Mouse (Mus musculus) liver, adult 2 months (tissue): Measurements from ENCODE around the gene Tax1bp3. TPM values are rescaled to one million over a fixed set of nuclear protein-coding genes. Genes with fewer than 3 reads are reported as not detected.

Source experiments
- DNase-seq: peaks from one replicate; pipeline ENCODE4 v3.0.0-alpha.2; 2011; ENCODE audit warnings: low read depth, low spot score; ENCODE audit errors: extremely low read depth
- H3K27ac ChIP-seq: fragments of 200-500 bp; replicated peaks from 2 replicates; pipeline ENCODE4 v1.5.1; 2012; ENCODE audit warnings: low read depth, mild to moderate bottlenecking, control low read depth, inconsistent platforms, low read length; ENCODE audit not compliant: insufficient read depth
- H3K27me3 ChIP-seq: fragments of 200-500 bp; 2 replicates; pipeline ENCODE4 v1.6.1; 2012; ENCODE audit warnings: mild to moderate bottlenecking, moderate library complexity, low read length, inconsistent platforms; ENCODE audit not compliant: control insufficient read depth, insufficient read depth
- H3K36me3 ChIP-seq: fragments of 200-500 bp; 2 replicates; pipeline ENCODE4 v1.6.1; 2012; ENCODE audit warnings: low read length, inconsistent platforms; ENCODE audit not compliant: control insufficient read depth, insufficient read depth
- H3K4me1 ChIP-seq: fragments of 200-500 bp; 2 replicates; pipeline ENCODE4 v1.6.1; 2011; ENCODE audit warnings: low read length; ENCODE audit not compliant: control insufficient read depth, insufficient read depth
- H3K4me3 ChIP-seq: fragments of 200-500 bp; 2 replicates; pipeline ENCODE4 v1.5.1; 2011; ENCODE audit warnings: low read depth, mild to moderate bottlenecking, control low read depth, low read length, moderate library complexity; ENCODE audit not compliant: insufficient read depth
- H3K79me2 ChIP-seq: fragments of 200-500 bp; 2 replicates; pipeline ENCODE4 v1.6.1; 2012; ENCODE audit warnings: inconsistent platforms, mild to moderate bottlenecking, low read length, moderate library complexity; ENCODE audit not compliant: control insufficient read depth, insufficient read depth
- H3K9ac ChIP-seq: fragments of 200-500 bp; 2 replicates; pipeline ENCODE4 v1.6.1; 2012; ENCODE audit warnings: low read depth, mild to moderate bottlenecking, control low read depth, inconsistent platforms, low read length
- CTCF ChIP-seq: fragments of 200-500 bp; IDR thresholded peaks from 2 replicates; pipeline ENCODE4 v1.5.1; 2011; ENCODE audit warnings: low read depth, low read length, control low read depth
- POLR2A ChIP-seq: fragments of 200-500 bp; IDR thresholded peaks from 2 replicates; pipeline ENCODE4 v1.6.1; 2011; ENCODE audit warnings: low read length, control low read depth; ENCODE audit not compliant: insufficient read depth; ENCODE audit errors: extremely low read depth
- WGBS: fragments of 180-500 bp; shearing (Covaris S2); methylation state at CpG from one replicate; pipeline ENCODE4 v1.1.7; 2018; 5-methylcytosine and 5-hydroxymethylcytosine counted together
- polyA plus RNA-seq: library from polyadenylated mRNA; depleted of rRNA; stranded (reverse); fragments of >200 nt; gene quantifications from 2 replicates; pipeline ENCODE4 v1.2.3, GENCODE M21; 2012
- total RNA-seq: library from RNA; depleted of rRNA; stranded (reverse); fragments of >200 nt; gene quantifications from 2 replicates; pipeline ENCODE4 v1.2.3, GENCODE M21; 2014

Tax1bp3 gene
- total and polyA plus RNA-seq, 2 experiments = 11.5 to 19.4 TPM

DNA sequence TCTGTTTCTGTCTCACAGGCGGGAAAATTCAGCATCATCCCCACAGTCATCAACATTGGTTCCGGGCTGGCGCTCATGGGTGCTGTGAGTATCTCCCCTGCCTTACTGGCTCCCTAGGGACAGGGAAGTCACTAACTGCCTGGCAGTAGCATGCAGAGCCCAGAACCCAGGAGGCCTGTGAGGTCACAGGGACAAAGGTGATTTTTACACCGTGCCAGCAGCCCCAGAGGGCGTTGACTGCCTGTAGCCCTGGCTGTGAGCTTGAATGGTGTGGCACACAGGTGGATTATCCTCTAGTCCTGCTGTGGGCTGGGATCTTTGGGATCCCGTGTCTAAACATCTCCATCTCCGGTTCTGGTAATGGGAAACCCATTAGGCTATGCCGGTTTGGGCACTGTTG is 8.8 kb upstream of the Tax1bp3 start:
- no peaks in the 10 kb centered on the region for H3K36me3 ChIP-seq
- H3K27me3 ChIP-seq = no peaks in the 10 kb centered on the region
- H3K79me2 ChIP-seq = no peaks in the 10 kb centered on the region
- H3K9ac ChIP-seq = no peak overlapping the region
- H3K27ac ChIP-seq = 0 out of 2 replicates have a peak overlapping the region, but pooled peaks have one; percentile 1
- no peak for TF ChIP-seq POLR2A
- no peak for TF ChIP-seq CTCF
- no peak overlapping the region for H3K4me3 ChIP-seq
- 52% methylated on average over 8 of the region's 8 CpGs for WGBS
- peaks cover 13% of the 10 kb centered on the region for H3K4me1 ChIP-seq
- DNase-seq = peak; percentile 89

DNA sequence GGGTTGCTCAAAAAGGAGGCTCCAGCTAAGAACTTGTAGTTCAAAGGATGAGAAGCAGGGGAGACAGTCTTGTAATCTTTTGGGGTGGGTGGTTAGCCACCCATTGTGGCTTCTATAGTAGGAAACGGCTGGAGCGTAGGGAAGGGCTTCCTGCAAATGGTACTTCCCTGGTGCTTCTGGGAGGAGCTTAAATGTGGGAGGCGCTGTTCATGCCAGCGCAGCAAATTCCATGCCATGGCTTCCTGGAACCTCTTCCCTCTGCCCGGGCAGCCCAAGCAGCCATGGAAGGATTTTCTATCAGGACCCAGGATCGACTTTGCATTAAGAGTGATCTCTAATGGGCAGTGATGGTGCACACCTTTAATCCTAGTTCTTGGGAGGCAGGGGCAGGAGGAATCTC is 8.3 kb upstream of the Tax1bp3 start:
- Histone ChIP-seq H3K4me1 (peaks cover 13% of the 10 kb centered on the region), H3K36me3 (no peaks in the 10 kb centered on the region), H3K79me2 (no peaks in the 10 kb centered on the region), H3K9ac (no peak overlapping the region), H3K27ac (no peak overlapping the region), H3K4me3 (no peak overlapping the region), H3K27me3 (no peaks in the 10 kb centered on the region)
- DNase-seq = peak; percentile 62
- WGBS = 53% methylated on average over 6 of the region's 6 CpGs
- TF ChIP-seq CTCF (no peak), POLR2A (no peak)

DNA sequence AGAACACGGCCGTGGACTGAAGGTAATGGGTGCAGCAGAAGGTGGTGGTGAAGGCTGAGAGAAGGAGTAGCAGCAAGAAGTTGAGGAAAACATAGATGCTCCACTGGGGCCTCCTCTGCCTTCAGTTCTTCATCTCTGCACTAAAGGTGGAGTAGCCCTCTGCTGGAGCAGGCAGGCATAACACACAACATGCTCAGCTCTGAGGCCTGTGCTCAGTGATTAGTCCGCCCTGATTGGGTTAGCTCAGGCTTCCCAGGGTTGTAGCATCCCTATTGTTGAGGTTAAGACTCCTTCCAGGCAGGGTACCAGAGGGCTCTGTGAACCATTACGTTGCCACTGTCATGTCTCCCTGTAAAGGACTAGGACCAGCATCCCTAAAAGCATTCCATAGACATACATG is 7.7 kb upstream of the Tax1bp3 start:
- Histone ChIP-seq H3K36me3 (no peaks in the 10 kb centered on the region; the same call in 1 of the 2 replicates), H3K9ac (no peak overlapping the region), H3K4me3 (no peak overlapping the region), H3K4me1 (peaks cover 13% of the 10 kb centered on the region), H3K79me2 (no peaks in the 10 kb centered on the region), H3K27me3 (no peaks in the 10 kb centered on the region), H3K27ac (no peak overlapping the region)
- DNase-seq = peak; percentile 57
- 53% methylated on average over 4 of the region's 4 CpGs for WGBS
- TF ChIP-seq CTCF (peak; percentile 79), POLR2A (no peak)

DNA sequence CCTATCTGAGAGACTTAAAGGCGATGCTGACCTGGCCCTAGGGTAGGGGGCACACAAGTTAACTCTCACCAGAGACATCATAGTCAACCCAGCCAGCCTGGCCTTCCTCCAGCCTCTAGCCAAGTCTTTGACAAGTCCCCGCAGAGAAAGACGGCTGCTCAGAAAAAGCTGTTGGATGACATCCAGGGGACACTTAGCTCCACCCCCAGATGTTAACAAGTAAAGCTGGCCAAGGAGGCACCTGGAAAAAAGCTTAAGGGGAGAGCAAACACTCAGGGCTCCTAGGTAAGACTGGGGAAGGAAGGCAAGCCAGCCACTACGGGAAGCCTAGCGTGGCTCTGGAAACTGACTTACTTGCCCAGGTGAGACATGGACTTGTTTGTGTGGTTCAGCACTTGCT is 4.7 kb upstream of the Tax1bp3 start:
- peaks cover 1% of the 10 kb centered on the region; the same call in 1 of the 2 replicates for H3K36me3 ChIP-seq
- DNase-seq = peak; percentile 56
- WGBS = 48% methylated on average over 5 of the region's 5 CpGs
- peaks cover 8% of the 10 kb centered on the region for H3K79me2 ChIP-seq
- H3K27me3 ChIP-seq = no peaks in the 10 kb centered on the region
- H3K9ac ChIP-seq = no peak overlapping the region
- H3K4me1 ChIP-seq = peaks cover 15% of the 10 kb centered on the region
- no peak overlapping the region for H3K4me3 ChIP-seq
- no peak for TF ChIP-seq CTCF
- no peak for TF ChIP-seq POLR2A
- H3K27ac ChIP-seq = no peak overlapping the region

DNA sequence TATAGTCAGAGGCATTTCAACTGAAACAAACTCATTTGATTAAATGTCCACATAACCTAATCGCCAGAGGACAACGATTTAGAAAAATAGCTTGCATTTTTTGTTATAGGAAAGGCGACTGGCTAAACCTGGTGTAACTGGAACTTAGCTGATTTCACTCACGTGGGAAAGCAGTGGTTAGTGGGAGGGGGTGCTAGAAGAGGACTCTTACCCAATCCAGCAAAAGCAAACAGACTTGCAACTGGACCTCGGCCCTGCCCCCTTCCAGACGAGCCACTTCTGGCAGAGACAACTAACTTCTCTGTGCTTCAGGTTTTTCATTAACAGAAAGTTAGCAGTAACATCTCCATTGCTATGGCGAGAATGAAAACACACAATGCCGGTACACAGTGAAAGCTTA is 1.3 kb upstream of the Tax1bp3 start:
- no peaks in the 10 kb centered on the region for H3K27me3 ChIP-seq
- peak overlapping the region; percentile 95 for H3K4me3 ChIP-seq
- TF ChIP-seq POLR2A (no peak), CTCF (no peak)
- H3K27ac ChIP-seq = peak overlapping the region; percentile 95
- peaks cover 8% of the 10 kb centered on the region for H3K79me2 ChIP-seq
- 15% methylated on average over 8 of the region's 8 CpGs for WGBS
- H3K36me3 ChIP-seq = peaks cover 1% of the 10 kb centered on the region; the same call in 1 of the 2 replicates
- no peak overlapping the region for H3K9ac ChIP-seq
- peaks cover 13% of the 10 kb centered on the region for H3K4me1 ChIP-seq
- peak; percentile 98 for DNase-seq

DNA sequence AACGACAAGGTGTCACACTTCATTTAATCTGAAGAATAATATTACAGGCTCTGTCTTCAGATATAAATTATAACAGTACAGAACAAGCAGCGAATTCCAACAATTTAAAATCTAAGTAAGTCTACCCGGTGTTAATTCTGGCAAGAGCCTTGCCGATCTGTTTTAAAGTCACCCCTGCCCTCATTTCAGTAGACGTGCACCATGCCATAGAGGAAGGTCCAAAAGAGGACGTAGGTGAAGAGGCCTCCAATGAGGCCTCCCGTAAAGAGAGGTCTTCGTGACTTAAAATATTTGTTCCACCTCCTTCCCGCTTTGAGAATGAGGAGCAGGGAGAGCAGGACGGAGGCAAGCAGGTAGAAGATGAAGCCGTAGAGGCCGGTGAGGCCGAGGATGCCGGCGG is 697 bp upstream of the Tax1bp3 start:
- H3K36me3 ChIP-seq = peaks cover 1% of the 10 kb centered on the region; the same call in 1 of the 2 replicates
- TF ChIP-seq POLR2A (no peak), CTCF (no peak)
- H3K79me2 ChIP-seq = peaks cover 8% of the 10 kb centered on the region
- H3K4me3 ChIP-seq = peak overlapping the region; percentile 95
- under 1% methylated on average over 15 of the region's 15 CpGs for WGBS
- H3K27ac ChIP-seq = peak overlapping the region; percentile 95
- H3K9ac ChIP-seq = peak overlapping the region; percentile 97
- DNase-seq = peak; percentile 69
- H3K4me1 ChIP-seq = peaks cover 13% of the 10 kb centered on the region
- no peaks in the 10 kb centered on the region for H3K27me3 ChIP-seq
